Mouse (Mus musculus) liver, adult 2 months (tissue): Measurements from ENCODE around the gene Ankrd28.

Experiments used
- CTCF ChIP-seq: fragments of 200-500 bp; IDR thresholded peaks from 2 replicates; pipeline ENCODE4 v1.5.1; 2011; ENCODE audit warnings: low read depth, low read length, control low read depth
- POLR2A ChIP-seq: fragments of 200-500 bp; IDR thresholded peaks from 2 replicates; pipeline ENCODE4 v1.6.1; 2011; ENCODE audit warnings: low read length, control low read depth; ENCODE audit not compliant: insufficient read depth; ENCODE audit errors: extremely low read depth

- TF ChIP-seq POLR2A (no peak), CTCF (no peak)
These were observed 41.7 kb upstream of the Ankrd28 start for GRCm38 (mm10) chr14:31872130-31872529.
